Mouse (Mus musculus) ES-CJ7 (cell line): ENCODE measurements around the gene Pitpnm3.

ENCODE experiments used
- DNase-seq: peaks from one replicate; pipeline ENCODE4 v3.0.0; 2011; ENCODE audit warnings: low read depth, low spot score

Gene Pitpnm3

GRCm38 (mm10) chr11:72095994-72096393, 39.6 kb downstream of the Pitpnm3 start:
- DNase-seq = no peak

GRCm38 (mm10) chr11:72094442-72094841, 41.1 kb downstream of the Pitpnm3 start:
- no peak for DNase-seq

- no peak for DNase-seq
Measured at GRCm38 (mm10) chr11:72092390-72092789, 43.2 kb downstream of the Pitpnm3 start.

GRCm38 (mm10) chr11:72086251-72087046, 49.1 kb downstream of the Pitpnm3 start:
- DNase-seq = no peak

- no peak for DNase-seq
Measured at GRCm38 (mm10) chr11:72084337-72084736, 51.2 kb downstream of the Pitpnm3 start.

GRCm38 (mm10) chr11:72082601-72083000, 53.0 kb downstream of the Pitpnm3 start:
- no peak for DNase-seq

GRCm38 (mm10) chr11:72080461-72080860, 55.1 kb downstream of the Pitpnm3 start:
- no peak for DNase-seq

GRCm38 (mm10) chr11:72078647-72079046, 56.9 kb downstream of the Pitpnm3 start:
- DNase-seq = no peak

- peak; percentile 37 for DNase-seq
Measured at GRCm38 (mm10) chr11:72078056-72078455, 57.5 kb downstream of the Pitpnm3 start.

- no peak for DNase-seq
Measured at GRCm38 (mm10) chr11:72074230-72074629, 61.3 kb downstream of the Pitpnm3 start.

- DNase-seq = no peak
Measured at GRCm38 (mm10) chr11:72072331-72072905, 63.2 kb downstream of the Pitpnm3 start.

GRCm38 (mm10) chr11:72070733-72071132, 64.8 kb downstream of the Pitpnm3 start:
- no peak for DNase-seq

GRCm38 (mm10) chr11:72068026-72068425, 67.6 kb downstream of the Pitpnm3 start:
- no peak for DNase-seq

- DNase-seq = no peak
Measured at GRCm38 (mm10) chr11:72067326-72067725, 68.3 kb downstream of the Pitpnm3 start.

- DNase-seq = peak; percentile 78
Measured at GRCm38 (mm10) chr11:72066330-72066729, 69.2 kb downstream of the Pitpnm3 start.

GRCm38 (mm10) chr11:72065103-72065502, 70.5 kb downstream of the Pitpnm3 start:
- no peak for DNase-seq

GRCm38 (mm10) chr11:72064414-72064813, 71.2 kb downstream of the Pitpnm3 start:
- DNase-seq = no peak

- no peak for DNase-seq
Measured at GRCm38 (mm10) chr11:72061093-72061620, 74.4 kb downstream of the Pitpnm3 start.

- DNase-seq = no peak
Measured at GRCm38 (mm10) chr11:72060416-72060815, 75.2 kb downstream of the Pitpnm3 start.

- DNase-seq = no peak
Measured at GRCm38 (mm10) chr11:72057166-72057565, 78.4 kb downstream of the Pitpnm3 start.

GRCm38 (mm10) chr11:72055176-72055575, 80.4 kb downstream of the Pitpnm3 start:
- no peak for DNase-seq

- peak; percentile 82 for DNase-seq
Measured at GRCm38 (mm10) chr11:72052636-72053035, 82.9 kb downstream of the Pitpnm3 start.

- no peak for DNase-seq
Measured at GRCm38 (mm10) chr11:72052221-72052620, 83.4 kb downstream of the Pitpnm3 start.
